Mouse (Mus musculus) brown adipose tissue, adult 24 weeks (tissue): Measurements from ENCODE around the gene Map4k2. TPM values are rescaled to one million over a fixed set of nuclear protein-coding genes. Genes with fewer than 3 reads are reported as not detected.

Source experiments
- H3K27ac ChIP-seq: fragments of 200-500 bp; replicated peaks from 2 replicates; pipeline ENCODE4 v1.5.1; 2012; ENCODE audit warnings: low read depth, mild to moderate bottlenecking, low read length
- H3K4me1 ChIP-seq: fragments of 200-500 bp; 2 replicates; pipeline ENCODE4 v1.6.1; 2012; ENCODE audit warnings: low read length, mixed read lengths; ENCODE audit not compliant: control insufficient read depth, insufficient read depth, insufficient read length
- H3K4me3 ChIP-seq: fragments of 200-500 bp; 2 replicates; pipeline ENCODE4 v1.5.1; 2012; ENCODE audit warnings: low read depth, mild to moderate bottlenecking, low read length, moderate library complexity; ENCODE audit not compliant: insufficient read depth
- polyA plus RNA-seq: library from polyadenylated mRNA; stranded (reverse); fragments of >200 nt; gene quantifications from 2 replicates; pipeline ENCODE4 v1.2.4, GENCODE M21; 2012; ENCODE audit not compliant: missing spikeins, insufficient read depth, insufficient read length

The Map4k2 gene
- polyA plus RNA-seq, 1 experiment, result 14.0 TPM

DNA sequence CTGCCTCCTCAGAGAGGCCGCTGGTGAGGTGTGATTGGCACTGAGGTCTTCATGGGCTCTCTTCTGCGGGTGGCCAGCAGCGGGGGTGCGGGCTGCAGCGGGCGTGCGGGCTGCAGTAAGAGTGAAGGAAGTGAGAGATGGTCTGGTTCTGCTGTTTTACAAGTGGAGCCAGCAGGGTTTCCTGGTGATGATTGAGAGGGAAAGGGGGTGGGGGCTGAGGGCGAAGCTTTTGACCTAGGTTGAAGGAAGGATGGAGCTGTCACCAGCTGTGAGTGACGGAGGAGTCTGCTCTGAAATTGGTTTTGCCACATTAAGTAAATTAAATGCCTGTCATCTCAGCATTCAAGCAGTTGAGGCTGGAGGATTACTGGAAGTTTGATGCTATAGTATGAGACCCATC, 7.8 kb downstream of the Map4k2 start:
- H3K4me3 ChIP-seq, result no peak overlapping the region
- H3K27ac ChIP-seq, result no peak overlapping the region
- no peaks in the 10 kb centered on the region; the same call in 1 of the 2 replicates for H3K4me1 ChIP-seq

DNA sequence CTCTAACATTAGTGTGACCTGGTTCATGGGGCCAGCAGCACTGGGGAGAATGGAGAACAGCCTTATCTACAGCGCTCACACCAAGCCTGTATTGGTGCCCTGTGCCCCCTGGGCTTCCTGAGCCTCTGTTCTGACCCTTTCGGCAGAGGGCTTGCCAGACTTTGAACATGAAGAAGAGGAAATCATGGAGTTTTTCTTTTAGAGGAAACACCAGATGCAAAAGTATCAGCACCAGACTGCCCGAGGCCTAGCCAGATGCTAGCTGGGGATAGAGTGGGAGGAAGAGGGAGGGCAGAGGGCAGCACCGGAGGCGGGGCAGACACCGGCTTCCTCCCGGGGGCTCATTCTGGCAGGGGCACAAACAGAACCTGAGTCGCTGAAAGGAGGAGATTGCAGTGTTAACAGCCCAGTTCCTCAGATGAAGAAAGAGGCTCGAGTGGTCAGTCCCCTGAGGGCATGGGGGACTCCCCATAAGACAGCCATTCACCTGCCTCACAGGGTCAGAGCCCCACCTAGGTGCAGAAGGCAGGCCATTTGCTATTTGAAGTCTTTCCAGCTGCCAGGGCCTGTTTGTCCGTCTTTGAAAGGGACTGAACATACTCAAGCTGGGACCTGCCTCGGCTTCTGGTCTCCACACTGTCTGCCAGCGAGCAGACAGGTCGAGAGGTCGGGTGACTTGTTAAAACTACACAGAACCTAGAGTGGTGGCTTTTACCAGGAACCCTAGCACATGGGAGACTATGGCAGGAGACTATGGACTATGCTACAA, 8.5 kb downstream of the Map4k2 start:
- Histone ChIP-seq H3K4me1 (no peaks in the 10 kb centered on the region; the same call in 1 of the 2 replicates), H3K4me3 (no peak overlapping the region), H3K27ac (0 out of 2 replicates have a peak overlapping the region, but pooled peaks have one; percentile 10)

DNA sequence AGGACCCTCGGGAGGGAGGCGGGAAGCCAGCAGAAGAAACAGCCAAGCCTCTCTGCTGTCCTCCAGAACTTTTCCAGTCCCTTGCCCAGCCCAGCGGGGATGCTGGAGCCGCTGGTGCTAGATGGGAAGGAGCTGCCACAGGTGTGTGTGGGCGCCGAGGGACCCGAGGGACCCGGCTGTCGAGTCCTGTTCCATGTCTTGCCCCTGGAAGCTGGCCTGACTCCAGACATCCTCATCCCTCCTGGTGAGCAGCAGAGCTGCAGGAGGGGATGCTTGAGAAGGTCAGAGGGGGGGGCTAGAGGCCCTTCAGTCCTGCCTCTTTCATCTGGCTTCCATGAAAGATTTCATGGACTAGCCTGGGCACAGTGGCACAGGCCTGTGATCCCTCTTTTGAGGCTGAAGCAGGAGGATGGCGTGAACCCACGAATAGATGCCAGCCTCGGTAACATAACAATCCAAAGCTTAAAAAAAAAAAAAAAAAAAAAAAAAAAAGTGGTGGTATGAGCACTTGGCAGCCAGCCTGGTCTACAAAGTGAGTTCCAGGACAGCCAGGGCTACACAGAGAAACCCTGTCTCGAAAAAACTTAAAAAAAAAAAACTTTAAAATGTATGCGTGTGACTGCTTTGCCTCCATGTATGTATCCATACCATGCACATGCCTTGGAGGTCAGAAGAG, 10.6 kb downstream of the Map4k2 start:
- Histone ChIP-seq H3K4me1 (no peaks in the 10 kb centered on the region), H3K27ac (no peak overlapping the region), H3K4me3 (no peak overlapping the region)

DNA sequence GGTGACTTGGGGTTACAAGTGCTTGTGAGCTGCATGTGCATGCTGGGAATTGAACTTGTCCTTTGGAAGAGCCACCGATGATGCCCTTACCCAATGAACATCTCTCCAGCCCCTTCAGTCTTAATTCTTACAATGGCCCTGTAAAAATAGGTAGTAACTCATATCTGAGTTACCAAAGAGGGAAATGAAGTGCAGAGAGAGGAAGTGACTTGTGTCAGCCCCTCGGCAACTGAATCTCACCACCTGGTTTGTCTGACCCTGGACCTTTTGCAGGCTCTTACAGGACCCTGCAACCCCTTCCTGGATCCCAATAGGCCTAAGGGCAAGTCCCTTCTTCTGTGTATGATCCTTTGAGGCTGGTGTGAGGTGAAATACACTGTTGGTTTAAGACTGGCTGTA, 11.2 kb downstream of the Map4k2 start:
- no peaks in the 10 kb centered on the region for H3K4me1 ChIP-seq
- H3K4me3 ChIP-seq, result no peak overlapping the region
- no peak overlapping the region for H3K27ac ChIP-seq

DNA sequence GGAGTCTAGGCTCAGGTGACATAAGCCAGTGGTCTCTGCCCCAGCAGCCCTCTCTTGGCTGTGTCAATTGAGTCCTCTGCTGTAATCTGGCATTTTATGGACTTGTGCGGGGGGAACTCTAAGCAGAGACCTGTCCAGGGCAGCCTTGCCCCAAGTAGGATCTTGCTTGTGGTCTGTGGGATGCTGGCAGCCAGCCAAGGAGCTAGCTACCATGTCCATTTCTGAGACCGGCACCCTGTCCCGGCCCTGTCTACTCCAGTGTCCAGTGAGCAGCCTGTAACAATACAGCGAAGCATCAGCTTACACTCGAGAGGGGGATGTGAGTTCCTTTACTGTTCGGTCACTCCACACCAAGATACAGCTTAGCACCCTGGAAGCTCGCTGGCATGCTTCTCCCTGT, 13.1 kb downstream of the Map4k2 start:
- Histone ChIP-seq H3K4me1 (no peaks in the 10 kb centered on the region), H3K27ac (no peak overlapping the region)

DNA sequence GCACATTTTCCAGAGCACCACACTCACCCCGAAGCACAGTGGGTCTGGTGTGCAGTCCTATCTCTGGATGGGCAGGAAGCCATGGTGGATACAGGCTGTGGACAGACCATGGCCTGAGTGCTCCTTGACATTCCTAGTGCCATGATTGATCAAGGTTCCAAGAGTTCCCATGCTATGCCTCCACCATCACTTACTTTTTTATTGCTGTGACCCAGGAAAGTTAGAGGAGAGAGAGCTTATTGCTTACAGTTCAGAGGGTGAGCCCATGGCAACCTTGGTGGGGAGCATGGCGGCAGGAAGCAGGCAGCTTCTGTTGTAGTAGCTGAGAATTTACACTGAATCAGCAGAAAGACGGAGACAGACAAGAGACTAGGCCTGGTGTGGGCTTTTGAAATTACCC, 20.4 kb downstream of the Map4k2 start:
- no peak overlapping the region for H3K27ac ChIP-seq
- H3K4me3 ChIP-seq, result no peak overlapping the region
- H3K4me1 ChIP-seq, result 0 out of 2 replicates have a peak, but pooled peaks cover 2% of the 10 kb centered on the region

More for the DNA sequence above, 13.1 kb downstream of the Map4k2 start:
- H3K4me3 ChIP-seq, result no peak overlapping the region

DNA sequence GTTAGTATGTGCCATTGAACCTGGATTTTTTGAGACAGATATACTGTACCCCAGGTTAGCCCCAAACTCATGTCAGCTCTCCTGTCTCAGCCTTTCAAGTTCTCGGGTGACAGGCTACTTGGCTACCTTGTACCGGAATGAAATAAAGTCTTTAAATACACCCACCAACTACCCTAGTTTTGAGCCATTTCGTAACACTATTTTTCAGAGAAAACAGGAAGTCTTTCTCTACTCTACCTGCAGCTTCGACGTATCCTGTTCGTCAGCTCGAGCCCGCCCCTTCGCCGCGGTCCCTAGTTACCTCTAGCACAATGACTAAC, 22.1 kb downstream of the Map4k2 start:
- Histone ChIP-seq H3K4me3 (peak overlapping the region; percentile 57), H3K27ac (peak overlapping the region; percentile 84), H3K4me1 (0 out of 2 replicates have a peak, but pooled peaks cover 2% of the 10 kb centered on the region)

DNA sequence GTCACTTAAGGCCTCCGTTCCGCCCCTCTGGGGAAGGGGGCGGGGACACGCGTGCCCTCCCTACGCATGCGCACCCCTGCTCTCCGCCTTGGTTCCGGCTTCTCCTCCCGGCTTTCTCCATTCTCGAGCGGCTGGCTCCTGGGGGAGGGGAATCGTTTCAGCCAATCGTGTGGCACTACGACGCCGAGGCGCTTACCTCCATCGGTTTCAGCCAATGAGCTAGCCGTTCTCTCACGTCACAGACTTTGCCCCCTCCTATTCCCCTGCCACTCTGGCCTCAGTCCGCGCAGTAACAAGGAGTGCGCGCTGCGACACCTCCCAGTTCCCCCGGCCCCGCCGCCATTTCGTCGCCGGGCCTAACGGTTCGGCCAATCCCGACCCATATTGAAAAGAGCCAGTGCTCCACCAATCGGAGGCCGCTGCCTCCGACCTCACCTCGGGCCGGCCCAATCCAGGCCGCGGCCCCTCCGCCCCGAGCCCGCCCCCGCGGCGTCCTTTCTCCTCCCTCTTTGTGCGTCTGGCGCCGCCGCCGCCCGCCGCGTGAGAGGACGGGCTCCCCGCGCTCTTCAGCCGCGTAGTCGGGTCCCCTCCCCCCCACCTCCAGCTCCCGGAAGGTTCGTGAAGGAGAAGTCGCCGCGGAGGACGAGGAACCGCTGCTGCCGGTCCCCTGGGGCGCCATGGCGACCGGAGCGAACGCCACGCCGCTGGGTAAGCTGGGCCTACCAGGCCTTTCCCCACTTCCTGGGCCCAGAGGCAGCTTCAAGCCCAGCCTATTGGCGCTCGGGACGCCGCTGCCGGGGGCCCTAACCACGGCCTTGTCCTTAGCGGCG, 22.7 kb downstream of the Map4k2 start, which contains the start of gene Sf1:
TSS of gene Sf1 (plus strand) at position 280 of the 830 bp plus-strand sequence.
- peak within 1 kb of the TSS; percentile 99 for H3K4me3 ChIP-seq
- H3K27ac ChIP-seq, result peak within 1 kb of the TSS; percentile 95
- 0 out of 2 replicates have a peak, but pooled peaks cover 2% of the 10 kb centered on the region for H3K4me1 ChIP-seq

DNA sequence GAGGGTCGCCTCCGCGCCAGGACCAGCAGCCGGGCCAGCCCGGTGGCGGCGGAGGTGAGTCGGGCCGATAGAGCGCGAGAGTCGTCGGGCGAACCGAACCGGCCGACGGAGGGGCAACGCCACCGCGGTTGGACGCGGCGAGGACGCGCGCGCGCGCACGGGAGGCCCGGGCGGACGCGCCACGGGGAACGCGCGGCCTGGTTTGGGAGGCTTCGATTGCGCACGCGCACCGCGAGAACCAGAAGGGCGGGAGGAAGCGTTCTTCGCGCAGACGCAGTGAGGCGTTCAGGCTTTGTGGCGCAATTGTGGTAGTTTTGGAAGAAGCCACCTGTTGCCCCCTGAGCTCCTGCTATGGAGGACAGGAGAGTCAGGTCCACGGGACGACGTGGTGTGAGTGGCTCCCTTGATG, 23.4 kb downstream of the Map4k2 start:
- peak overlapping the region; percentile 95 for H3K27ac ChIP-seq
- H3K4me3 ChIP-seq, result peak overlapping the region; percentile 99
- 0 out of 2 replicates have a peak, but pooled peaks cover 2% of the 10 kb centered on the region for H3K4me1 ChIP-seq

DNA sequence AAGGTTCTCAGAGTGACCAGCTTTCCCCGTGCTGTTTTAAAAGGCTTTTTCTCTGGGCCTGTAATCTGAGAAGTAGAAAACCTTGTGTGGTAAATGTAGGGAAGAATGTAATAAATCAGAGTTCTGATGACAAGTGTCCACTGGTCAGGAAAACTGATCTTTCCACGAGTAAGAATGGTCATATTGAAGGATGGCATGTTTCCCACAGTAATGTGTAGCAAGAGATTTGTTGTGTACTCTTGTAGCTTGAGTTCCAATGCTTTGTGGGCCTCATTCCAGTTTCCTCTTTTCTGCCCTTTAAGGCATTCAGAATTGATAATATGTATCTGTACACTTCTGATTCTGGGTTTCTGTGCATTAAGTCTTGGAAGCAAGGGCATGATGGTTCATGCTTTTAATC, 23.9 kb downstream of the Map4k2 start:
- Histone ChIP-seq H3K4me3 (peak overlapping the region; percentile 99), H3K27ac (no peak overlapping the region), H3K4me1 (0 out of 2 replicates have a peak, but pooled peaks cover 2% of the 10 kb centered on the region)

DNA sequence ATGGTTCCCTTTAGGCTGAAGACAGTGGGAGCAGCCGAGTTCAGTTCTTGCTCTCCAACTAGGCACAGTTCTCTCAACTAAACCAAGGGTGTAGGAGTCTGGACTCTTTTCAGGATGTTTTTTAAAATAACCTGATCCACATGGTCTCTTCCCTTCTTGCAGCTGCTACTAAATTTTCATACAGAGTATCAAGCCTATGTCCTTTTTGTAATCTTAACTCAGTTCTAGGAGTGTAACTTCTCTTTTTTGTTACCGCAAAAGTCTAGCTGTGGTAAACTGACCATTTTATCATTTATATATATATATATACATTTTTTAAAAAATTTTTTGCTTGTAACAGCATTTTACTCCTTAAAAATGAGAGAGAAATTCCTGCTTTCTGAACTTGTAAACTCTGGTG, 29.2 kb downstream of the Map4k2 start:
- no peaks in the 10 kb centered on the region for H3K4me1 ChIP-seq
- H3K27ac ChIP-seq, result no peak overlapping the region
- H3K4me3 ChIP-seq, result no peak overlapping the region

DNA sequence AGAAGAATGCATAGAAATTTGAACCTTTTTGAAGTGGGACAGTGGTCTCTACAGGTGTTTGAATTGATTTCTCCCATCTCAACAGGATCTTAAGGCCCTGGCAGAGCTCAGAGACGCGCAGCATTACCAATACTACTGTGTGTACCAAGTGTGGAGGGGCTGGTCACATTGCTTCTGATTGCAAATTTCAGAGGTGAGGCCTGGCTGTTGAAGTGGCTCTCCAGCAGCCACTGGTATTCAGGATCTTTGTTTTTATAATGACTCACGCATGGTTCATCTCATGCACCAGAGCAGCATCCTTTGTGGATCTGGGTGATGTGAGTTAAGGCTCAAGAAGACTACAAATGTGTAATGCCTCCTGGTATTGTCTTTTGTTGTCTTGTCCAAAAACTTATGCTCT, 31.5 kb downstream of the Map4k2 start:
- H3K4me3 ChIP-seq, result no peak overlapping the region
- H3K4me1 ChIP-seq, result no peaks in the 10 kb centered on the region
- H3K27ac ChIP-seq, result no peak overlapping the region

DNA sequence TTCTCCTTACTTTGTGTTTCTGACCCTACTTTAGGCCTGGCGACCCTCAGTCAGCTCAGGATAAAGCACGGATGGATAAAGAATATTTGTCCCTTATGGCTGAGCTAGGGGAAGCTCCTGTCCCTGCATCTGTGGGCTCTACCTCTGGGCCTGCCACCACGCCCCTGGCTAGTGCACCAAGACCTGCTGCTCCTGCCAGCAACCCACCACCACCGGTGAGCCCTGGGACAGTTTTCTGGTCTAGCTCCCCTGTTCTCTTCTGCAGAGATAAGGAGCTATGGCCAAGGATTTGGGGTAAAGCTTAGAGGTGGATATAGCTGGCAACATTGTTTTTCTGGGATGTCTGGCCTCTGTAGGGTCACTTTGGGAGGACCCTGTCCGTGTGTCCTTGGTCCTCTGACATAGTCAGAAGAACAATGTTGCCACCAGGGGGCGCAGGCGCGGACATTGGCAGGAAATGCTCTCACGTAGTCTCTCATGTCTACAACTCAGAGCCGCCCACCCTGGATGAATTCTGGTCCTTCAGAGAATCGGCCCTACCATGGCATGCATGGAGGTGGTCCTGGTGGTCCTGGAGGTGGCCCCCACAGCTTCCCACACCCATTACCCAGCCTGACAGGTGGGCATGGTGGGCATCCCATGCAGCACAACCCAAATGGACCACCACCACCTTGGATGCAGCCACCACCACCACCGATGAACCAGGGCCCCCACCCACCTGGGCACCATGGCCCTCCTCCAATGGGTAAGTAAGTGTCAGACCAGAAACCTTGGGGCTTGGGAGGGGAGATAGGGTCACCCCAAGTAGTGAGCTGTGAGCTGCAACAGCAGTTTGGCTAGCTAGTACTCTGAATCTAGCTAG, 32.8 kb downstream of the Map4k2 start:
- no peak overlapping the region for H3K4me3 ChIP-seq
- no peak overlapping the region for H3K27ac ChIP-seq
- H3K4me1 ChIP-seq, result no peaks in the 10 kb centered on the region

DNA sequence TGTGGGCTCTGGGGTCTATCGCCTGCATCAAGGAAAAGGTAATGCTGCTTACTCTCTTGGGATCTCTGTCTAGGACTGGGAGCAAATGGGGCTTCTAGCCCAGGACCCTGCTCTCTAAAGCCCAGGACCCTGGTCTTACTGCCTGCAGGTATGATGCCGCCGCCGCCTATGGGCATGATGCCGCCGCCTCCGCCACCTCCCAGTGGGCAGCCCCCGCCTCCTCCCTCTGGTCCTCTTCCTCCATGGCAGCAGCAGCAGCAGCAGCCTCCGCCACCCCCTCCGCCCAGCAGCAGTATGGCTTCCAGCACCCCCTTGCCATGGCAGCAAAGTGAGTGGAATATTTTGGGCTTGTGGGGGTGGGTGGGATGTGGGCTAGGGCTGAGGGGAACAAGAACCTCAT, 33.6 kb downstream of the Map4k2 start:
- Histone ChIP-seq H3K27ac (no peak overlapping the region), H3K4me1 (no peaks in the 10 kb centered on the region), H3K4me3 (no peak overlapping the region)
